Mouse (Mus musculus) stomach, postnatal 0 days (tissue): ENCODE measurements around the gene Upk2. TPM values are rescaled to one million over a fixed set of nuclear protein-coding genes. Genes with fewer than 3 reads are reported as not detected.
"Not testable (repeated sequence)": the region's sequence is repeated elsewhere in the genome, so short reads cannot be mapped to it uniquely, and the experiment has no call there.

Source experiments
- ATAC-seq: fragments of 200-750 bp; cut with Nextera tagmentation; 2 replicates; pipeline ENCODE4 v1.8.0; 2017; ENCODE audit not compliant: low FRiP score, low TSS enrichment
- DNase-seq: peaks from one replicate; pipeline ENCODE4 v3.0.0-alpha.2; 2016; ENCODE audit warnings: low spot score
- H3K27ac ChIP-seq: fragments of 300-500 bp; sonication (generic); replicated peaks from 2 replicates; pipeline ENCODE4 v1.5.1; 2014; ENCODE audit warnings: mild to moderate bottlenecking, control low read depth
- H3K27me3 ChIP-seq: fragments of 300-500 bp; sonication (generic); 2 replicates; pipeline ENCODE4 v1.6.1; 2014; ENCODE audit warnings: low read length; ENCODE audit not compliant: control insufficient read depth, insufficient read depth
- H3K36me3 ChIP-seq: fragments of 300-500 bp; sonication (generic); 2 replicates; pipeline ENCODE4 v1.6.1; 2014; ENCODE audit warnings: low read length, mixed read lengths; ENCODE audit not compliant: control insufficient read depth, insufficient read depth
- H3K4me1 ChIP-seq: fragments of 300-500 bp; sonication (generic); replicated peaks from 2 replicates; pipeline ENCODE4 v1.6.1; 2014; ENCODE audit warnings: antibody characterized with exemption; ENCODE audit not compliant: control insufficient read depth, insufficient read depth
- H3K4me2 ChIP-seq: fragments of 300-500 bp; sonication (generic); replicated peaks from 2 replicates; pipeline ENCODE4 v1.6.1; 2014; ENCODE audit warnings: low read depth, mild to moderate bottlenecking, control low read depth, moderate library complexity
- H3K4me3 ChIP-seq: fragments of 300-500 bp; sonication (generic); 2 replicates; pipeline ENCODE4 v1.5.1; 2014; ENCODE audit warnings: low read depth, low read length, control low read depth
- H3K9ac ChIP-seq: fragments of 300-500 bp; sonication (generic); 2 replicates; pipeline ENCODE4 v1.6.1; 2014; ENCODE audit warnings: mild to moderate bottlenecking, low read length, control low read depth, mixed read lengths
- H3K9me3 ChIP-seq: fragments of 300-500 bp; sonication (generic); 2 replicates; pipeline ENCODE4 v1.6.1; 2016; ENCODE audit warnings: low read length; ENCODE audit not compliant: control insufficient read depth
- CTCF ChIP-seq: IDR thresholded peaks from 2 replicates; pipeline ENCODE4 v1.5.1; 2016; ENCODE audit warnings: antibody characterized with exemption, low read depth, mild to moderate bottlenecking, moderate library complexity
- EP300 ChIP-seq: optimal IDR thresholded peaks from 2 replicates; pipeline ENCODE3; 2016; ENCODE audit warnings: antibody characterized with exemption
- WGBS: fragments of 180-500 bp; shearing (Covaris S2); extraction: QIAGEN DNeasy Blood & Tissue Kit; methylation state at CpG from one replicate; pipeline ENCODE4 v1.1.7; 2014; 5-methylcytosine and 5-hydroxymethylcytosine counted together
- polyA plus RNA-seq: library from polyadenylated mRNA; unstranded; fragments of >200 nt; fragmentation: Nextera tagmentation; extraction: Ambion mirVana; gene quantifications from 2 replicates; pipeline ENCODE4 v1.2.1, GENCODE M21; 2015

Gene Upk2
- polyA plus RNA-seq, 1 experiment from 2014 or later, result 5.4 TPM

- DNase-seq, result no peak
- Histone ChIP-seq H3K9me3 (no peaks in the 10 kb centered on the region), H3K36me3 (no peaks in the 10 kb centered on the region), H3K27ac (no peak overlapping the region), H3K4me3 (no peak overlapping the region), H3K27me3 (no peaks in the 10 kb centered on the region), H3K4me2 (no peak overlapping the region), H3K4me1 (no peaks in the 10 kb centered on the region), H3K9ac (no peak overlapping the region)
- TF ChIP-seq CTCF, result no peak
- no peak for TF ChIP-seq EP300
- WGBS, result 49% methylated on average over 2 of the region's 2 CpGs
- ATAC-seq, result no peak
Measured at GRCm38 (mm10) chr9:44468800-44469199, 14.0 kb upstream of the Upk2 start.

GRCm38 (mm10) chr9:44468224-44468623 lies 13.4 kb upstream of the Upk2 start:
- Histone ChIP-seq H3K27me3 (no peaks in the 10 kb centered on the region), H3K27ac (no peak overlapping the region), H3K9me3 (no peaks in the 10 kb centered on the region), H3K36me3 (no peaks in the 10 kb centered on the region), H3K4me3 (no peak overlapping the region), H3K4me1 (no peaks in the 10 kb centered on the region), H3K4me2 (no peak overlapping the region), H3K9ac (no peak overlapping the region)
- ATAC-seq (no peak), DNase-seq (no peak)
- WGBS, result 51% methylated on average over 7 of the region's 7 CpGs
- no peak for TF ChIP-seq CTCF
- TF ChIP-seq EP300, result no peak

DNA sequence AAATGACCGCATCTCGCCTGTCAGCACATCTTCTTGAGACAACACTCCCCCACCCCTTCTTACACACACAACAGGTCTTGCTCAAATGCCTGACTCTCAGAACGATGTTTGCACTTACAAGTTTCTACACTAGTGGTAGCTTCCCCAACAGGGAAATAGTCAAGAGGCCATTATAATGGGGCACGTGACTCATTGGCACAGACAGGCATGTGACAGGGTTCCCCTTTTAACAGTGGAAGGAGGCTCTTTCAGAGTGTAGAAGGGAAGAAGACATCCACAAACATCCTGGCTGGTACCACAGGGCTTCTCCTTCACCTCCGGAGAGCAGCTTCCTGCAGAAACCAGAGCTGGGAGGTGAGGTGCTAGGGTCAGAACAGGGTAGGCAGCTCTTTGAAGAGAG lies 7.2 kb upstream of the Upk2 start:
- H3K4me1 ChIP-seq, result no peaks in the 10 kb centered on the region
- no peak overlapping the region for H3K27ac ChIP-seq
- DNase-seq, result no peak
- no peak overlapping the region for H3K9ac ChIP-seq
- H3K27me3 ChIP-seq, result no peaks in the 10 kb centered on the region
- no peaks in the 10 kb centered on the region for H3K36me3 ChIP-seq
- H3K9me3 ChIP-seq, result no peaks in the 10 kb centered on the region
- no peak overlapping the region for H3K4me2 ChIP-seq
- H3K4me3 ChIP-seq, result no peak overlapping the region
- ATAC-seq, result no peak
- no peak for TF ChIP-seq CTCF
- no peak for TF ChIP-seq EP300
- WGBS, result 65% methylated on average over 5 of the region's 5 CpGs

- Histone ChIP-seq H3K9ac (no peak overlapping the region), H3K27ac (no peak overlapping the region), H3K4me3 (no peak overlapping the region), H3K36me3 (no peaks in the 10 kb centered on the region), H3K4me1 (no peaks in the 10 kb centered on the region), H3K4me2 (no peak overlapping the region), H3K27me3 (no peaks in the 10 kb centered on the region), H3K9me3 (no peaks in the 10 kb centered on the region)
- ATAC-seq (peak; percentile 64), DNase-seq (peak; percentile 40)
- WGBS, result 11% methylated on average over 11 of the region's 11 CpGs
- no peak for TF ChIP-seq CTCF
- TF ChIP-seq EP300, result no peak
Measured at GRCm38 (mm10) chr9:44457035-44457742, 2.4 kb upstream of the Upk2 start.

DNA sequence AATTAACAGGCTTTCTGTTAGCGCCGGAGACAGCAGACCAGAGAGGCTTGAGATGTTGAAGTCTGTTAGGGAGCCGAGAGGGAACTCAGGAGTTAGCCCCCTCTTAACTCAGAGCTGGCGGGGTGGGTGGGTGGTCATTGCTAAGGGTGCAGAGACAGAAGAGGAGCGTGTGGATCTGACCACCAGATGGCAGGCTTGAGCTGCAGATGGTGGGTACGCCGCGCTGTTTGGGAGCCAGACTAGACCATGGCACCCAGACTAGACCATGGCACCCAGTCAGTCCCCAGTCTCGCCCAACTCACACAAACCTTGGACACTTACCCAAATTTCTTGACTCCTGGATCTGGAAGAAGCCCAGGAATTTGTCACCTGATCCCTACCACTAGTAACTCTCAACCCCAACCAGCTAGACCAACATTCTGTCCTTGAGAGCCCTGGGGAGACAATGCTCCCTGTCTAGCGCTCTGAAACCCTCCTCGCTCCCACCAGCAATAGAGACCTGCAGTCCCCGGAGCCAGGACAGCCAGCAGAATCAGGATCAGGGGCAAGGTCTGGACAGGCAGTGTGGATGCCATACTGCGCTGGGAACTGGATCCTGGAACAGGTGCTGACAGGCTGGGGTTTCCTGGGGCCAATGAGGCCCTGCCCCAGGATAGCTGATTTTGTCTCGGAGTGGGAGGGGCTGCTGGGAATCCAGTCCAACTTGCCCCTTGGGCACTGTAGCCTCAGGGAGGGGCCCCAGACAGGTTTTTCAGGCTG lies 465 bp downstream of the Upk2 start:
- ATAC-seq, result peak; percentile 84
- no peaks in the 10 kb centered on the region for H3K9me3 ChIP-seq
- 13% methylated on average over 14 of the region's 14 CpGs for WGBS
- DNase-seq, result peak; percentile 86
- TF ChIP-seq CTCF (peak; percentile 92), EP300 (no peak)
- H3K27ac ChIP-seq, result no peak overlapping the region
- H3K27me3 ChIP-seq, result no peaks in the 10 kb centered on the region
- no peaks in the 10 kb centered on the region for H3K4me1 ChIP-seq
- H3K9ac ChIP-seq, result no peak overlapping the region
- no peak overlapping the region for H3K4me3 ChIP-seq
- no peaks in the 10 kb centered on the region for H3K36me3 ChIP-seq
- H3K4me2 ChIP-seq, result peak overlapping the region; percentile 24; the same call in 1 of the 2 replicates

GRCm38 (mm10) chr9:44450387-44450786 lies 4.4 kb downstream of the Upk2 start:
- Histone ChIP-seq H3K36me3 (no peaks in the 10 kb centered on the region), H3K4me3 (no peak overlapping the region), H3K27ac (no peak overlapping the region), H3K9me3 (no peaks in the 10 kb centered on the region), H3K4me2 (no peak overlapping the region), H3K9ac (no peak overlapping the region), H3K27me3 (no peaks in the 10 kb centered on the region), H3K4me1 (no peaks in the 10 kb centered on the region)
- no peak for ATAC-seq
- TF ChIP-seq CTCF (peak; percentile 56), EP300 (no peak)
- DNase-seq, result no peak

DNA sequence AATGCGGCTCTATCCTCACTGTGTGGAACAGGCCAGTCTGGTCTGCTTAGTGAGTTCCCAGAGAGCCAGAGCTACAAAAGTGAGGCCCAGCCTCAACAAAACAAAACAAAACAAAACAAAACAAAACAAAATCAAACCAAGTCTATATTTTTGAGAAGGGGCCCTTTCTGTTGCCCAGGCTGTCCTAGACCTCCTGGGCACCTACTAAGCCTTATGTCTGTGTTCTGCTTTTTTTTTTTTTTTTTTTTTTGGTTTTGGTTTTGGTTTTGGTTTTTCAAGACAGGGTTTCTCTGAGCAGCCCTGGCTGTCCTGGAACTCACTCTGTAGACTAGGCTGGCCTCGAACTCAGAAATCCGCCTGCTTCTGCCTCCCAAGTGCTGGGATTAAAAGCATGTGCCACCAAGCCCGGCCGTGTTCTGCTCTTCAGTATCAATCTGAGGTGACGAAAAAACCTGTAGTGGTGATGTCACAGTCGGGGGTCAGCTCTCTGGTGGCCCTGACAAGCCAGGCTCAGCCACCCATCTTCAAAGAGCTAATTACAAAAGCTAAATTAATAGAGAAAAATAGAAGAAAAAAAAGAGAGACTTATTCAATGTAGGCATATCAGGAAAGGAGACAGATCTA lies 10.3 kb downstream of the Upk2 start:
- DNase-seq, H3K9me3 ChIP-seq, H3K27ac ChIP-seq, H3K4me3 ChIP-seq, ATAC-seq, H3K36me3 ChIP-seq, H3K9ac ChIP-seq, H3K4me2 ChIP-seq, H3K4me1 ChIP-seq, H3K27me3 ChIP-seq: not testable (repeated sequence)
- 79% methylated on average over 7 of the region's 7 CpGs for WGBS
